ENCODE assay signal across 17 mouse cellular contexts in the genomic region with DNA sequence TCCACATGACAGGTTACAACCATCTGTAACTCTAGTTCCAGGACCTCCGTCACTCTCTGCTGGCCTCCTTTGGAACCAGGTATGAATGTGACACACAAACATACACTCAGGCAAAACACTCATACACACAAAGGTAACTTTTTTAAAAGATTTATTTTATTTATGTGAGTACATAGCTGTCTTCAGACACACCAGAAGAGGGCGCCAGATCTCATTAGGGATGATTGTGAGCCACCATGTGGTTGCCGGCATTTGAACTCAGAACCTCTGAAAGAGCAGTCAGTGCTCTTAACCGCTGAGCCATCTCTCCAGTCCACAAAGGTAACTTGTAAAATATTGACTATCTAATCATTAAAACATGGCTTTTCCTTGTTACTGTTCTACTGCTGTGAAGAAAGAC. TPM values are rescaled to one million over a fixed set of nuclear protein-coding genes. Genes with fewer than 3 reads are reported as not detected.
DNase-seq lines count a peak whose midpoint lies in the region; ATAC-seq and TF ChIP-seq lines count a peak whose summit lies in the region.
"Had no signal": no experiment of that assay in that cellular context is flagged by ENCODE, and none has a peak within 500 bp of the region (broad histone marks: within the 10 kb centered on the region; RNA-seq: fewer than 3 reads in every experiment).

No protein-coding gene starts in this region.

- no peak for DNase-seq in heart, adult 2 months
- no peak for DNase-seq in heart, embryonic 10.5 days (ENCODE audit: low spot score)
- DNase-seq in liver, postnatal 0 days: no peak
- no peak for DNase-seq in yolk sac, embryonic 10.5 days (ENCODE audit: low spot score)
- DNase-seq: adrenal gland, postnatal 25 days; cerebellum, postnatal 10 days; thymus, adult 2 months had no signal

- no peak overlapping the region for H3K9ac ChIP-seq in heart, adult 2 months (ENCODE audit: low read depth, low read length)
- H3K9ac ChIP-seq in liver, postnatal 0 days (replicated peaks): no peak overlapping the region
- no peak overlapping the region for H3K9ac ChIP-seq in liver, embryonic 12.5 days
- H3K9ac ChIP-seq: forebrain, embryonic 13.5 days; heart, embryonic 15.5 days; midbrain, embryonic 12.5 days had no signal

- no peak for TF ChIP-seq POLR2A in heart, adult 2 months (IDR thresholded peaks at IDR 0.05; ENCODE audit: insufficient read depth, low read depth, low read length)
- no peak for TF ChIP-seq POLR2A in cortical plate, adult 2 months (IDR thresholded peaks at IDR 0.05; ENCODE audit: extremely low read depth, insufficient read depth, low read length)

- intact Hi-C loops in heart, adult 2 months (cut with DNase I): no loop called here

- no peaks in the 10 kb centered on the region for H3K27me3 ChIP-seq in heart, adult 2 months (ENCODE audit: control insufficient read depth, insufficient read depth, low read length)
- no peaks in the 10 kb centered on the region for H3K27me3 ChIP-seq in heart, embryonic 10.5 days (ENCODE audit: insufficient read depth, poor library complexity, severe bottlenecking)
- no peaks in the 10 kb centered on the region for H3K27me3 ChIP-seq in liver, postnatal 0 days (ENCODE audit: insufficient read depth, low read length)
- no peaks in the 10 kb centered on the region for H3K27me3 ChIP-seq in liver, embryonic 12.5 days (replicated peaks)
- no peaks in the 10 kb centered on the region for H3K27me3 ChIP-seq in E14TG2a.4 (ENCODE audit: insufficient read depth, low read length)
- H3K27me3 ChIP-seq: forebrain, embryonic 13.5 days; heart, embryonic 15.5 days; midbrain, embryonic 12.5 days had no signal

- no peak overlapping the region for H3K4me3 ChIP-seq in heart, adult 2 months
- no peak overlapping the region for H3K4me3 ChIP-seq in heart, embryonic 10.5 days
- H3K4me3 ChIP-seq in liver, postnatal 0 days (ENCODE audit: low read depth, low read length): no peak overlapping the region
- H3K4me3 ChIP-seq in liver, embryonic 12.5 days: no peak overlapping the region
- no peak overlapping the region for H3K4me3 ChIP-seq in E14TG2a.4 (replicated peaks; ENCODE audit: low read length)
- H3K4me3 ChIP-seq in cortical plate, adult 2 months (ENCODE audit: insufficient read depth, low read length): no peak overlapping the region
- H3K4me3 ChIP-seq: forebrain, embryonic 13.5 days; heart, embryonic 15.5 days; limb, embryonic 10.5 days; midbrain, embryonic 12.5 days had no signal

- peak; percentile 54 for TF ChIP-seq CTCF in heart, adult 2 months (IDR thresholded peaks at IDR 0.05)
- peak; percentile 37 for TF ChIP-seq CTCF in liver, postnatal 0 days (IDR thresholded peaks at IDR 0.05; ENCODE audit: low read depth)
- peak; percentile 15 for TF ChIP-seq CTCF in E14TG2a.4 (conservative IDR thresholded peaks at IDR 0.05; ENCODE audit: low read length)
- TF ChIP-seq CTCF in cortical plate, adult 2 months (IDR thresholded peaks at IDR 0.05; ENCODE audit: extremely low read depth, insufficient read depth, low read length): 0 out of 2 replicates have a peak, but pooled peaks have one; percentile 6

- H3K4me2 ChIP-seq in liver, postnatal 0 days (ENCODE audit: low read depth, low read length): no peak overlapping the region
- no peak overlapping the region for H3K4me2 ChIP-seq in liver, embryonic 12.5 days
- H3K4me2 ChIP-seq: forebrain, embryonic 13.5 days; heart, embryonic 15.5 days; midbrain, embryonic 12.5 days had no signal

- H3K36me3 ChIP-seq in heart, adult 2 months (ENCODE audit: control insufficient read depth, insufficient read depth, low read length): peaks cover 12% of the 10 kb centered on the region
- H3K36me3 ChIP-seq in heart, embryonic 10.5 days: peaks cover 18% of the 10 kb centered on the region
- peaks cover 17% of the 10 kb centered on the region for H3K36me3 ChIP-seq in liver, postnatal 0 days (replicated peaks; ENCODE audit: insufficient read depth, low read length)
- peaks cover 16% of the 10 kb centered on the region for H3K36me3 ChIP-seq in liver, embryonic 12.5 days
- H3K36me3 ChIP-seq in E14TG2a.4 (ENCODE audit: insufficient read depth, low read length): peaks cover 18% of the 10 kb centered on the region

- 64% methylated on average over 4 of the region's 4 CpGs for WGBS in heart, adult 2 months
- WGBS in heart, embryonic 10.5 days: 74% methylated on average over 4 of the region's 4 CpGs
- WGBS in liver, postnatal 0 days (ENCODE audit: insufficient replicate concordance): 68% methylated on average over 4 of the region's 4 CpGs
- 72% methylated on average over 4 of the region's 4 CpGs for WGBS in liver, embryonic 12.5 days (ENCODE audit: insufficient replicate concordance)

- no peak for TF ChIP-seq EP300 in heart, adult 2 months (IDR thresholded peaks at IDR 0.05; ENCODE audit: insufficient read depth, low read depth, low read length)
- no peak for TF ChIP-seq EP300 in liver, postnatal 0 days (IDR thresholded peaks at IDR 0.05; ENCODE audit: low read depth)

- no peaks in the 10 kb centered on the region for H3K9me3 ChIP-seq in heart, embryonic 10.5 days
- no peaks in the 10 kb centered on the region for H3K9me3 ChIP-seq in liver, postnatal 0 days (ENCODE audit: low read length)
- H3K9me3 ChIP-seq in liver, embryonic 12.5 days (replicated peaks): no peaks in the 10 kb centered on the region
- H3K9me3 ChIP-seq in E14TG2a.4 (ENCODE audit: low read length): no peaks in the 10 kb centered on the region
- H3K9me3 ChIP-seq: forebrain, embryonic 13.5 days; heart, embryonic 15.5 days; limb, embryonic 10.5 days; midbrain, embryonic 12.5 days had no signal

- H3K79me2 ChIP-seq in heart, adult 2 months (replicated peaks; ENCODE audit: control insufficient read depth, insufficient read depth, low read length): no peaks in the 10 kb centered on the region

- H3K27ac ChIP-seq in heart, adult 2 months: no peak overlapping the region
- H3K27ac ChIP-seq in heart, embryonic 10.5 days: no peak overlapping the region
- no peak overlapping the region for H3K27ac ChIP-seq in liver, postnatal 0 days (ENCODE audit: low read depth)
- no peak overlapping the region for H3K27ac ChIP-seq in liver, embryonic 12.5 days
- no peak overlapping the region for H3K27ac ChIP-seq in cortical plate, adult 2 months (ENCODE audit: insufficient read depth, low read length)
- H3K27ac ChIP-seq: forebrain, embryonic 13.5 days; heart, embryonic 15.5 days; limb, embryonic 10.5 days; macrophage; midbrain, embryonic 12.5 days had no signal

- ATAC-seq in liver, postnatal 0 days: no peak
- ATAC-seq in liver, embryonic 12.5 days: no peak
- ATAC-seq: CD4-positive, CD25-positive, alpha-beta regulatory T cell, adult 4 months; forebrain, embryonic 13.5 days; inflammation-experienced regulatory T-cells, adult 6 months had no signal

- peaks cover 11% of the 10 kb centered on the region for H3K4me1 ChIP-seq in heart, adult 2 months (ENCODE audit: control insufficient read depth, insufficient read depth, low read length)
- H3K4me1 ChIP-seq in heart, embryonic 10.5 days: peaks cover 22% of the 10 kb centered on the region
- peaks cover 12% of the 10 kb centered on the region; the same call in 1 of the 2 replicates for H3K4me1 ChIP-seq in liver, postnatal 0 days (ENCODE audit: insufficient read depth)
- peaks cover 56% of the 10 kb centered on the region for H3K4me1 ChIP-seq in liver, embryonic 12.5 days
- peaks cover 39% of the 10 kb centered on the region for H3K4me1 ChIP-seq in E14TG2a.4 (replicated peaks; ENCODE audit: low read depth, low read length)
- H3K4me1 ChIP-seq in cortical plate, adult 2 months (ENCODE audit: control insufficient read depth, insufficient read depth, low read length): no peaks in the 10 kb centered on the region

RNA-seq across cellular contexts. Expression of gene Scyl1, which starts 20.1 kb away (rescaled TPM):
- total RNA-seq in heart, adult 2 months (2021): 10 to 100 TPM; 57.2 to 70.0 TPM
- polyA plus RNA-seq in heart, adult 2 months (2012; rRNA removed): 95.6 and 113 TPM in 2 replicates
- 74.4 and 75.2 TPM in 2 replicates for polyA plus RNA-seq in heart, embryonic 10.5 days (2016; fragmentation: Nextera tagmentation; extraction: Ambion mirVana)
- 16.9 and 17.0 TPM in 2 replicates for polyA plus RNA-seq in liver, postnatal 0 days (2015; fragmentation: Nextera tagmentation; extraction: Ambion mirVana)
- polyA plus RNA-seq in liver, embryonic 12.5 days (2016; fragmentation: Nextera tagmentation; extraction: Ambion mirVana): 38.3 and 39.7 TPM in 2 replicates
- polyA plus RNA-seq in cortical plate, adult 2 months (2012; rRNA removed): 120 and 124 TPM in 2 replicates

RNA-seq across cellular contexts. Expression of gene Ltbp3, which starts 50.6 kb away (rescaled TPM):
- 10 to 100 TPM; 30.7 to 34.2 TPM for total RNA-seq in heart, adult 2 months (2021)
- 61.3 and 61.5 TPM in 2 replicates for polyA plus RNA-seq in heart, adult 2 months (2012; rRNA removed)
- polyA plus RNA-seq in heart, embryonic 10.5 days (2016; fragmentation: Nextera tagmentation; extraction: Ambion mirVana): 4.2 and 4.3 TPM in 2 replicates
- polyA plus RNA-seq in liver, postnatal 0 days (2015; fragmentation: Nextera tagmentation; extraction: Ambion mirVana): 1.3 and 1.4 TPM in 2 replicates
- 3.7 and 3.8 TPM in 2 replicates for polyA plus RNA-seq in liver, embryonic 12.5 days (2016; fragmentation: Nextera tagmentation; extraction: Ambion mirVana)
- 54.2 and 54.9 TPM in 2 replicates for polyA plus RNA-seq in cortical plate, adult 2 months (2012; rRNA removed)
- polyA plus RNA-seq: CD4-positive, CD25-positive, alpha-beta regulatory T cell, adult 4 months had no signal

Comparison
In these comparisons a context has a peak if more than half of its experiments do, and no peak if none do; other contexts are left out.
1. RNA of gene Ltbp3, which starts 50.6 kb away (polyA plus RNA-seq): 61.3 to 61.5 TPM in heart, adult 2 months and 54.2 to 54.9 TPM in cortical plate, adult 2 months; 4.2 to 4.3 TPM in heart, embryonic 10.5 days, 3.7 to 3.8 TPM in liver, embryonic 12.5 days and 1.3 to 1.4 TPM in liver, postnatal 0 days; every median in the first group is over 10 times any median in the second.
2. Peak in every context shown above with its lines, with median percentiles within 50 percentile points of each other: CTCF ChIP-seq.